Mouse (Mus musculus) midbrain, postnatal 0 days (tissue): Measurements from ENCODE around the gene Zdhhc9. TPM values are rescaled to one million over a fixed set of nuclear protein-coding genes. Genes with fewer than 3 reads are reported as not detected.

Experiments used
- ATAC-seq: fragments of 200-750 bp; cut with Nextera tagmentation; 2 replicates; pipeline ENCODE4 v1.8.0; 2017; ENCODE audit warnings: moderate number of reproducible peaks, mild to moderate bottlenecking, moderate TSS enrichment, moderate library complexity; ENCODE audit not compliant: low FRiP score
- DNase-seq: peaks from one replicate; pipeline ENCODE4 v3.0.0-alpha.2; 2015; ENCODE audit warnings: low spot score
- H3K27ac ChIP-seq: fragments of 300-500 bp; sonication (generic); 2 replicates; pipeline ENCODE4 v1.5.1; 2014; ENCODE audit warnings: low read depth, mild to moderate bottlenecking, low read length, mixed read lengths
- H3K27me3 ChIP-seq: fragments of 300-500 bp; sonication (generic); 2 replicates; pipeline ENCODE4 v1.6.1; 2014; ENCODE audit warnings: low read length, control low read depth, mixed read lengths; ENCODE audit not compliant: insufficient read depth
- H3K36me3 ChIP-seq: fragments of 300-500 bp; sonication (generic); 2 replicates; pipeline ENCODE4 v1.6.1; 2014; ENCODE audit warnings: low read length, control low read depth, mixed read lengths; ENCODE audit not compliant: insufficient read depth
- H3K4me1 ChIP-seq: fragments of 300-500 bp; sonication (generic); 2 replicates; pipeline ENCODE4 v1.6.1; 2014; ENCODE audit warnings: mild to moderate bottlenecking, control low read depth, antibody characterized with exemption, low read length, mixed read lengths; ENCODE audit not compliant: insufficient read depth
- H3K4me2 ChIP-seq: fragments of 300-500 bp; sonication (generic); 2 replicates; pipeline ENCODE4 v1.6.1; 2014; ENCODE audit warnings: low read depth, mild to moderate bottlenecking, low read length, mixed read lengths; ENCODE audit not compliant: poor library complexity, severe bottlenecking
- H3K4me3 ChIP-seq: fragments of 300-500 bp; sonication (generic); 2 replicates; pipeline ENCODE4 v1.5.1; 2014; ENCODE audit warnings: low read depth, mild to moderate bottlenecking, low read length, moderate library complexity
- H3K9ac ChIP-seq: fragments of 300-500 bp; sonication (generic); replicated peaks from 2 replicates; pipeline ENCODE4 v1.6.1; 2014; ENCODE audit warnings: mild to moderate bottlenecking, low read length, moderate library complexity, mixed read lengths; ENCODE audit not compliant: poor library complexity, severe bottlenecking
- H3K9me3 ChIP-seq: fragments of 300-500 bp; sonication (generic); 2 replicates; pipeline ENCODE4 v1.6.1; 2016; ENCODE audit warnings: low read length, control low read depth
- CTCF ChIP-seq: IDR thresholded peaks from 2 replicates; pipeline ENCODE4 v1.5.1; 2016; ENCODE audit warnings: antibody characterized with exemption, mild to moderate bottlenecking
- WGBS: fragments of 180-500 bp; shearing (Covaris S2); extraction: QIAGEN DNeasy Blood & Tissue Kit; methylation state at CpG from one replicate; pipeline ENCODE4 v1.1.7; 2014; 5-methylcytosine and 5-hydroxymethylcytosine counted together
- polyA plus RNA-seq: library from polyadenylated mRNA; unstranded; fragments of >200 nt; fragmentation: Nextera tagmentation; extraction: Ambion mirVana; gene quantifications from 2 replicates; pipeline ENCODE4 v1.2.1, GENCODE M21; 2015
- total RNA-seq: library from RNA; depleted of rRNA; stranded (reverse); fragments of >200 nt; gene quantifications from 2 replicates; pipeline ENCODE4 v1.2.3, GENCODE M21; 2014

Zdhhc9 gene
- total and polyA plus RNA-seq, 2 experiments from 2014 or later, result 7.2 to 43.0 TPM

DNA sequence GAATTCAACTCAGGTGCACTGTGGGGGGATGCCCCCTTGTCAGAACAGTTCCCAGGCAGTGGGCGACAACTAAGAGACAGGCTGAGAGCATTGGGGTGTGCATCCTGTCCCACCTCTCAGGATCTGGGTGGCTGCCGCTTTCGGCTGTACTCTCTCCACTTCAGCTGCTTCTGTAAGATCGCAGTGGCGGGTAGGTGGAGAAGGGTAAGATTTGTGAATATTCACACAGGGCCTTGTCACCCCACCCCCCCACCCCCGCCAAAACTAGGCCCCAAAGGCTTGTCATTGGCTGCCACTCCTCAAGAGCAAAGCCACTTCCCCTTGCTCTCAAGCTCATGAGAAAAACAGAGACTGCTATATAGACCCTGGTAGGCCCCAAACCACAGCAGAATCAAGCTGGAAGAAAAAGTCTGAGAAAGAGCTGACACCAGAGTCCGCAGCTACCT, 60.9 kb downstream of the Zdhhc9 start:
- H3K9ac ChIP-seq, result no peak overlapping the region
- H3K4me1 ChIP-seq, result no peaks in the 10 kb centered on the region
- H3K4me3 ChIP-seq, result no peak overlapping the region
- no peak for TF ChIP-seq CTCF
- WGBS, result 89% methylated on average over 5 of the region's 7 CpGs
- no peaks in the 10 kb centered on the region for H3K9me3 ChIP-seq
- no peaks in the 10 kb centered on the region for H3K36me3 ChIP-seq
- H3K27ac ChIP-seq, result no peak overlapping the region
- ATAC-seq, result no peak
- H3K27me3 ChIP-seq, result no peaks in the 10 kb centered on the region
- no peak for DNase-seq
- no peak overlapping the region for H3K4me2 ChIP-seq

DNA sequence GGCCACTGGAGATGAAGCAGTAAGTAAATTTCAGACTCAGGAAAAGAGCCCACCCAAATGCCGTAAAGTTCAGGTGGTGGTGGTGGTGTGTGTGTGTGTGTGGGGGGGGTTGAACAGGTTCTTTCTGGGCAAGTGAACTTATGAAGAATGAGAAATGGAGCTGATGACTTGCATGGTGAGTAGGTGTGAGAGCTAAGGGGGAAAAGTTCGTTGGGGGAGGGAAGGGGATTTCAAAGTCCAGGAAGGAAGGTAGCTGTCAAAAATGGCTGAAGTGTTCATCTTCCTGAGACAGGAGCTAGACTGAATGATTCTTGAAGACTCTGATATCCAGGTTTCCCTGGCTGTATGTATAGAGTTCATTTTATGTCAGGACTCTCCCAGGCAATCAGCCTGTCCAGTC, 61.5 kb downstream of the Zdhhc9 start:
- no peak for TF ChIP-seq CTCF
- no peaks in the 10 kb centered on the region for H3K27me3 ChIP-seq
- H3K9me3 ChIP-seq, result no peaks in the 10 kb centered on the region
- no peak overlapping the region for H3K4me2 ChIP-seq
- no peak overlapping the region for H3K9ac ChIP-seq
- ATAC-seq (no peak), DNase-seq (no peak)
- no peak overlapping the region for H3K27ac ChIP-seq
- no peaks in the 10 kb centered on the region for H3K4me1 ChIP-seq
- H3K36me3 ChIP-seq, result no peaks in the 10 kb centered on the region
- no peak overlapping the region for H3K4me3 ChIP-seq
- 84% methylated on average over 2 of the region's 2 CpGs for WGBS

DNA sequence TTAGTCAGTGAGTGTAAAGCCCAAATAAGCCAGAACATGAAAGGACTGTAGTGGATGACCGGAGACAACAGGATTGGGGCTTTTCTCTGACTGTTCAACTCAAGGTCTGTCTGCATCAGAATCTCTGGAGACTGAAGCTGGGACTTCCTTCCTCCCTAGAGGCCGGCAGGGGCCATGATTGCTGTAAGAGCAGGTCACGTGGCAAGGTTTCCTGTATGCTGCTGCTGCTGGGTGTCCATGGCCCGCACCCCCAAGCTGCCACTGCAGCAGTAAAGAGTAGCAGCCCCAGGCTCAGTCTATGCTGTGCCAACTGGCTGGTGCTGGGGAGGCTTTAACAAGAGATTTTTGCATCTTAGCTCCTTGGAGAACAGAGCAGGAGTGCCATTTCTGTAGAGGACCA, 62.4 kb downstream of the Zdhhc9 start, which contains the start of gene Sash3:
Gene Sash3, plus strand, starts transcription at position 175 of the 400 bp plus-strand sequence.
- Histone ChIP-seq H3K4me1 (no peaks in the 10 kb centered on the region), H3K27ac (no peak within 1 kb of the TSS), H3K4me3 (no peak within 1 kb of the TSS), H3K27me3 (no peaks in the 10 kb centered on the region), H3K9ac (no peak within 1 kb of the TSS), H3K4me2 (no peak within 1 kb of the TSS), H3K9me3 (no peaks in the 10 kb centered on the region), H3K36me3 (no peaks in the 10 kb centered on the region)
- TF ChIP-seq CTCF, result no peak
- WGBS, result 90% methylated on average over 4 of the region's 4 CpGs
- no peak for DNase-seq
- no peak for ATAC-seq

DNA sequence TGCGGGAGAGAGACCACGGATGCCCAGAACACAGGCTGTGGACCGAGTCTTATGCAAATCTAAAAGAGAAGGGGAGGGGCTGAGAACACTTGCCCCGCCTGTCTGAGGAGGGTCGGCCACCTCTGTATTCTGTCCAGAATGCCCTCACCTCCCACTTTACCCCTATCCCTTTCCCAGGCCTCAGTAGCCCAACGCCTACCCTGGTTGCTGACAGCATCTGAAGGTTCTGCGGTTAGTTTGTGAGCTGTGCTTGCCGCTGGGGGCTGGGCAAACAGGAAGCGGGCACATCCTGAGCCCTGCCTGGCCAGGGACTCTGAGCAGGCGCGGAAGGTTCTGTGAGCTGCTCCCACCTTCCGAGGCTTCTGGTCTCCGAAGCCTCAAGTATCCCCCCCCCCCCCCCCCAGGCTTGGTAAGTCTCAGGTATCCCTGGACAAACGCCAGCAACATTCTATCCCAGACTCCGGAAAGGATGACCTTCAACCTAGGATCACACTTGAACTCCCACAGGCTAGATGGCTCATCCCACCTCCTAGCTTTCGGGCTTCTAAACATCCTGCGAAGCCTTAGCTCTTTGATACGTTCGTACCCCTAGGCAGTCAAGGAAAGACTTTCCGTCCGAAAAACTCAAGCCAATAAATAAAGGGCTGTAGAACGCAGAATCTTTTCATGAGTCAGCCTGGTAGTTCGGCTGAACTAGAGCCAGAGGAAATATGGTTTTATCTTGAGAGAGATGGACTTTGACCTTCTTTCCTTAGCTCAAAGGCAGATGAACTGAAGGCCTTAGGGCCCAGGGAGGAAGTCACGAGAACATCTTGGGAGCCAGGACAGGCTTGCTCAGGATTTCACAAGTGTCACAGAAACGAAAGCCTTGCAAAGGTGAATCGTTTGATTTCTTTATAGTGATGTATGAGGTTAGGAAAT, 65.0 kb downstream of the Zdhhc9 start:
- no peak for DNase-seq
- 0 out of 2 replicates have a peak overlapping the region, but pooled peaks have one; percentile 4 for H3K4me2 ChIP-seq
- no peak for TF ChIP-seq CTCF
- H3K4me3 ChIP-seq, result no peak overlapping the region
- no peaks in the 10 kb centered on the region for H3K36me3 ChIP-seq
- H3K9me3 ChIP-seq, result no peaks in the 10 kb centered on the region
- ATAC-seq, result no peak
- H3K27me3 ChIP-seq, result no peaks in the 10 kb centered on the region
- no peaks in the 10 kb centered on the region for H3K4me1 ChIP-seq
- no peak overlapping the region for H3K27ac ChIP-seq
- no peak overlapping the region for H3K9ac ChIP-seq
- 61% methylated on average over 26 of the region's 26 CpGs for WGBS

DNA sequence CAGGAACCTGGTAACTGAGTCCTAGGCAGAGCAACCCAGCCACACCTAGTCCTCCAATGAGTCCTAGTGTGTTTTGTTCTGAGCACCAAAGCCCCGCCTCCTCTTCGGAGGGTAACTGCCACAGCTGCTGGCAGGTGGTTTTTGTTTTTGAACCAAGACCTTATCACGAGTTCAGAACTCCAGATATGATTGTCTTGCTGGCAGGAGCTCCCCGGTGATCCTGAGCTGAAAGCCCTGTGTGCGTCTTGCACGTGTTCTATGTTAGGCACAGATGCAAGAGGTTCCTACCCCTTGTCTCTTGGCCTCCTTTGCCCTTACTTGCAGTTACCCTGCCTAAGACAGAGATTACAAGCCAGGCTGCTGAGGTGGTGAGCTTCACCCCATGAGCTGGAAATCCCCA, 67.2 kb downstream of the Zdhhc9 start:
- no peaks in the 10 kb centered on the region for H3K27me3 ChIP-seq
- no peak overlapping the region for H3K27ac ChIP-seq
- H3K9ac ChIP-seq, result no peak overlapping the region
- DNase-seq, result no peak
- TF ChIP-seq CTCF, result no peak
- H3K4me3 ChIP-seq, result no peak overlapping the region
- H3K4me2 ChIP-seq, result no peak overlapping the region
- WGBS, result 77% methylated on average over 6 of the region's 6 CpGs
- no peak for ATAC-seq
- H3K9me3 ChIP-seq, result no peaks in the 10 kb centered on the region
- no peaks in the 10 kb centered on the region for H3K36me3 ChIP-seq
- H3K4me1 ChIP-seq, result no peaks in the 10 kb centered on the region

DNA sequence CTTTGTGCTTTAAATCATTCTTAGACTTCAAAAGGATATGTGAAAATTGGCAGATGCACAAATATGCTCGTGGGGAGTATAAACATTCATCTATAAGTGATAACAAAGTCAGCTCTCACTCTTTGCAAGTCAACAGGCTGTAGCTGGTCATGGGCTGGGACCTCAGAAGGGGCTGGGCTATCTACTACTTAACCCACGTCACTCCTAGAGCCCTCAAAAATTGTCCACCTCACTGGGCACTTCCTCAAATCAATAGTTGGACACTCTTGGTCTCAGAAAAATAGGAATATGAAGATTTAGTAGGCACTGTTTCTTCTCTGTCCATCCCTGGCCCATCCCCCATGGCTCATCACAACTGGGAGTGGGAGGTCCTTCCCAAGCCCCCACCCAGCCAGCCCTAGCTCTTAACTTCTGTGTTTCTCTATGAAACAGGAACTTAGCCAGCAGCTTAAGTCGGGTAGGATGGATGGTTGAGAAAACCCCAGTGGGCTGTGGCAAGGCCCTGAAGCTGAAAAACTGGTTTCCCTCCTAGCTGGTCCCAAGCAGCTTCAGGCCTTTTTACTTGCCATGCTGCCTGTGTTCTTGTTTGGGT, 68.3 kb downstream of the Zdhhc9 start:
- Histone ChIP-seq H3K4me1 (no peaks in the 10 kb centered on the region), H3K36me3 (no peaks in the 10 kb centered on the region), H3K9ac (no peak overlapping the region), H3K4me3 (no peak overlapping the region), H3K27ac (no peak overlapping the region), H3K27me3 (no peaks in the 10 kb centered on the region), H3K4me2 (no peak overlapping the region), H3K9me3 (no peaks in the 10 kb centered on the region)
- ATAC-seq, result no peak
- TF ChIP-seq CTCF, result no peak
- no peak for DNase-seq
- 70% methylated on average over 3 of the region's 3 CpGs for WGBS
